Mouse (Mus musculus) megakaryocyte-erythroid progenitor cell, adult 5-6 weeks (primary cell): ENCODE results near the gene Olfr138. TPM values are rescaled to one million over a fixed set of nuclear protein-coding genes. Genes with fewer than 3 reads are reported as not detected.

Experiments
- ATAC-seq: replicated peaks from 2 replicates; pipeline ENCODE4 v1.8.0; 2016; ENCODE audit warnings: mild to moderate bottlenecking, inconsistent platforms; ENCODE audit not compliant: severe bottlenecking, poor library complexity, low FRiP score, low TSS enrichment
- total RNA-seq, 2 experiments: library from RNA; stranded (forward) in 1 of 2; stranded (reverse) in 1 of 2; fragments of 200-1000, 215-1000 nt in 1 of 2; fragments of >200 nt in 1 of 2; fragmentation: Nextera tagmentation in 1 of 2; gene quantifications; 2 replicates each; pipeline ENCODE4 v1.2.3; 2014 to 2017

Gene Olfr138
- total RNA-seq (2014; fragmentation: Nextera tagmentation) (not detected in 2 replicates), total RNA-seq (2017) (not detected in 2 replicates)

- no peak for ATAC-seq
These were observed at the start of gene Olfr138 for GRCm38 (mm10) chr17:38260735-38261134. Gene Olfr138, plus strand, starts transcription at chr17:38261035.

GRCm38 (mm10) chr17:38307470-38307869 lies 46.6 kb downstream of the Olfr138 start, which contains the start of gene Olfr137:
Gene Olfr137, minus strand, starts transcription at chr17:38307570.
- no peak for ATAC-seq

Other genes starting within 250 kb of the Olfr138 start
- not detected in 2 replicates for gene Olfr129, start 201.0 kb upstream of the Olfr138 start, total RNA-seq (2014; fragmentation: Nextera tagmentation)
- not detected in 2 replicates for gene Olfr129, start 201.0 kb upstream of the Olfr138 start, total RNA-seq (2017)
- not detected in 2 replicates for gene Olfr130, start 197.1 kb upstream of the Olfr138 start, total RNA-seq (2014; fragmentation: Nextera tagmentation)
- gene Olfr130, start 197.1 kb upstream of the Olfr138 start, total RNA-seq (2017): not detected in 2 replicates
- gene Olfr131, start 172.3 kb upstream of the Olfr138 start, total RNA-seq (2014; fragmentation: Nextera tagmentation): not detected in 2 replicates
- not detected in 2 replicates for gene Olfr131, start 172.3 kb upstream of the Olfr138 start, total RNA-seq (2017)
- gene Olfr132, start 126.5 kb upstream of the Olfr138 start, total RNA-seq (2014; fragmentation: Nextera tagmentation): not detected in 2 replicates
- gene Olfr132, start 126.5 kb upstream of the Olfr138 start, total RNA-seq (2017): not detected in 2 replicates
- not detected in 2 replicates for gene Olfr133, start 115.8 kb upstream of the Olfr138 start, total RNA-seq (2014; fragmentation: Nextera tagmentation)
- gene Olfr133, start 115.8 kb upstream of the Olfr138 start, total RNA-seq (2017): not detected in 2 replicates
- gene Olfr134, start 89.6 kb upstream of the Olfr138 start, total RNA-seq (2014; fragmentation: Nextera tagmentation): not detected in 2 replicates
- gene Olfr134, start 89.6 kb upstream of the Olfr138 start, total RNA-seq (2017): not detected in 2 replicates
- gene Olfr135, start 56.7 kb upstream of the Olfr138 start, total RNA-seq (2014; fragmentation: Nextera tagmentation): not detected in 2 replicates
- not detected in 2 replicates for gene Olfr135, start 56.7 kb upstream of the Olfr138 start, total RNA-seq (2017)
- not detected in 2 replicates for gene Olfr137, start 46.5 kb downstream of the Olfr138 start, total RNA-seq (2014; fragmentation: Nextera tagmentation)
- not detected in 2 replicates for gene Olfr137, start 46.5 kb downstream of the Olfr138 start, total RNA-seq (2017)
- gene Olfr136, start 68.8 kb downstream of the Olfr138 start, total RNA-seq (2014; fragmentation: Nextera tagmentation): not detected in 2 replicates
- not detected in 2 replicates for gene Olfr136, start 68.8 kb downstream of the Olfr138 start, total RNA-seq (2017)
- gene Esp36, start 159.2 kb downstream of the Olfr138 start, total RNA-seq (2014; fragmentation: Nextera tagmentation): not detected in 2 replicates
- not detected in 2 replicates for gene Esp36, start 159.2 kb downstream of the Olfr138 start, total RNA-seq (2017)